Mouse (Mus musculus) heart, embryonic 14.5 days (tissue): ENCODE results near the gene Fam57a. TPM values are rescaled to one million over a fixed set of nuclear protein-coding genes. Genes with fewer than 3 reads are reported as not detected.

Experiments used
- ATAC-seq: fragments of 200-750 bp; cut with Nextera tagmentation; 2 replicates; pipeline ENCODE4 v1.8.0; 2017; ENCODE audit warnings: low read depth, moderate TSS enrichment; ENCODE audit not compliant: insufficient number of reproducible peaks, insufficient read depth, low FRiP score
- H3K27ac ChIP-seq, 2 experiments: fragments of 200-500 bp in 1 of 2; fragments of 300-500 bp in 1 of 2; sonication (generic) in 1 of 2; replicated peaks in 1 of 2; 2 replicates each; pipeline ENCODE4 v1.5.1; 2012 to 2014; ENCODE audit warnings: low read depth in 2 of 2, low read length in 2 of 2, control low read depth in 1 of 2, mild to moderate bottlenecking in 1 of 2, mixed read lengths in 1 of 2; ENCODE audit not compliant: control insufficient read depth in 1 of 2, insufficient read depth in 1 of 2
- H3K27me3 ChIP-seq: fragments of 300-500 bp; sonication (generic); 2 replicates; pipeline ENCODE4 v1.6.1; 2014; ENCODE audit warnings: mild to moderate bottlenecking, low read length, control low read depth; ENCODE audit not compliant: control insufficient read depth, insufficient read depth
- H3K36me3 ChIP-seq: fragments of 300-500 bp; sonication (generic); 2 replicates; pipeline ENCODE4 v1.6.1; 2014; ENCODE audit warnings: mild to moderate bottlenecking, control low read depth, low read length, mixed read lengths; ENCODE audit not compliant: control insufficient read depth, insufficient read depth
- H3K4me1 ChIP-seq, 2 experiments: fragments of 200-500 bp in 1 of 2; fragments of 300-500 bp in 1 of 2; sonication (generic) in 1 of 2; 2 replicates each; pipeline ENCODE4 v1.6.1; 2012 to 2014; ENCODE audit warnings: low read length in 2 of 2, control low read depth in 1 of 2, mixed read lengths in 1 of 2; ENCODE audit not compliant: control insufficient read depth in 2 of 2, insufficient read depth in 2 of 2
- H3K4me2 ChIP-seq: fragments of 300-500 bp; sonication (generic); 2 replicates; pipeline ENCODE4 v1.6.1; 2014; ENCODE audit warnings: mild to moderate bottlenecking, low read length
- H3K4me3 ChIP-seq, 2 experiments: fragments of 200-500 bp in 1 of 2; fragments of 300-500 bp in 1 of 2; sonication (generic) in 1 of 2; 2 replicates each; pipeline ENCODE4 v1.5.1; 2012 to 2014; ENCODE audit warnings: low read length in 2 of 2, mild to moderate bottlenecking in 2 of 2, control low read depth in 1 of 2, low read depth in 1 of 2, moderate library complexity in 1 of 2; ENCODE audit not compliant: control insufficient read depth in 1 of 2, insufficient read depth in 1 of 2
- H3K9ac ChIP-seq: fragments of 300-500 bp; sonication (generic); 2 replicates; pipeline ENCODE4 v1.6.1; 2014; ENCODE audit warnings: mild to moderate bottlenecking, low read length
- H3K9me3 ChIP-seq: fragments of 300-500 bp; sonication (generic); 2 replicates; pipeline ENCODE4 v1.6.1; 2016; ENCODE audit warnings: low read length, control low read depth; ENCODE audit not compliant: control insufficient read depth
- WGBS: fragments of 180-500 bp; shearing (Covaris S2); extraction: QIAGEN DNeasy Blood & Tissue Kit; methylation state at CpG from one replicate; pipeline ENCODE4 v1.1.7; 2014; 5-methylcytosine and 5-hydroxymethylcytosine counted together
- polyA plus RNA-seq: library from polyadenylated mRNA; unstranded; fragments of >200 nt; fragmentation: Nextera tagmentation; extraction: Ambion mirVana; gene quantifications from 2 replicates; pipeline ENCODE4 v1.2.1, GENCODE M21; 2014

The Fam57a gene
- polyA plus RNA-seq, 1 experiment from 2014 or later, result 23.1 TPM

- H3K9ac ChIP-seq, result no peak overlapping the region
- no peaks in the 10 kb centered on the region for H3K27me3 ChIP-seq
- WGBS, result 40% methylated on average over 5 of the region's 5 CpGs
- no peaks in the 10 kb centered on the region for H3K4me1 ChIP-seq
- ATAC-seq, result 0 out of 2 replicates have a peak, but pooled peaks have one; percentile 62
- H3K9me3 ChIP-seq, result no peaks in the 10 kb centered on the region
- no peak overlapping the region for H3K27ac ChIP-seq
- no peak overlapping the region for H3K4me3 ChIP-seq
- peaks cover 52% of the 10 kb centered on the region for H3K36me3 ChIP-seq
- no peak overlapping the region for H3K4me2 ChIP-seq
Observed at GRCm38 (mm10) chr11:76253145-76253917, 73.9 kb downstream of the Fam57a start.

- Histone ChIP-seq H3K4me2 (no peak overlapping the region), H3K4me3 (no peak overlapping the region), H3K9ac (no peak overlapping the region), H3K36me3 (peaks cover 51% of the 10 kb centered on the region), H3K4me1 (no peaks in the 10 kb centered on the region), H3K27ac (no peak overlapping the region), H3K27me3 (no peaks in the 10 kb centered on the region), H3K9me3 (no peaks in the 10 kb centered on the region)
- ATAC-seq, result no peak
- 75% methylated on average over 4 of the region's 4 CpGs for WGBS
Observed at GRCm38 (mm10) chr11:76253918-76254264, 74.4 kb downstream of the Fam57a start.

DNA sequence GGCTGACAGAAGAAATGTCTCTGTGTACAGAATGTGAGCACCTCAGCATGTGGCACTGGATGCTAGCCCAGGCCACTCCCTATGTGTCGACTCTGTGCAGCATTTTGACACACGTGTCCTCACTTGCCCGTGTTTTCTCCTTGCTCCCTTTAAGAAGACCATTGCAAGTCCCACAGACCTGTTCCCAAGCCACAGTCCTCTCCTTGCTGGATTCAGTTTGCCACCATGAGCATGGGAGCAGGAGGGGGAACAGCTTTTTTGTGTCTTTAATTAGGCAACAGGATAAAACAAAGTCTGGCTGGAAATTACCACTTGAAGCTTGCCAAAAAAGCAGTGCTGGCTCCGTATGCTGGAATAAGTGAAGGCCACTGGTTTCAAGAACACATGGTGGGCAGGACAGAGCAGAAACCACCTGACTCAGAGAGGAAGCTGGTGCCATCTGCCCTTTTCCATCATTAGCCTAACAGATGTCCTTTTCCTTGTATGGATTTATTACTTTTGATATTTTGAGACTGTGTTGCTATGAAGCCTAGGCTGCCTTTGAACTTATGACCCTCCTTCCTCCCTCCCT, 76.0 kb downstream of the Fam57a start:
- H3K9ac ChIP-seq, result no peak overlapping the region
- no peak overlapping the region for H3K27ac ChIP-seq
- H3K9me3 ChIP-seq, result no peaks in the 10 kb centered on the region
- peaks cover 36% of the 10 kb centered on the region for H3K36me3 ChIP-seq
- H3K27me3 ChIP-seq, result no peaks in the 10 kb centered on the region
- ATAC-seq, result no peak
- WGBS, result 75% methylated on average over 4 of the region's 4 CpGs
- no peak overlapping the region for H3K4me3 ChIP-seq
- H3K4me1 ChIP-seq, result no peaks in the 10 kb centered on the region
- no peak overlapping the region for H3K4me2 ChIP-seq

DNA sequence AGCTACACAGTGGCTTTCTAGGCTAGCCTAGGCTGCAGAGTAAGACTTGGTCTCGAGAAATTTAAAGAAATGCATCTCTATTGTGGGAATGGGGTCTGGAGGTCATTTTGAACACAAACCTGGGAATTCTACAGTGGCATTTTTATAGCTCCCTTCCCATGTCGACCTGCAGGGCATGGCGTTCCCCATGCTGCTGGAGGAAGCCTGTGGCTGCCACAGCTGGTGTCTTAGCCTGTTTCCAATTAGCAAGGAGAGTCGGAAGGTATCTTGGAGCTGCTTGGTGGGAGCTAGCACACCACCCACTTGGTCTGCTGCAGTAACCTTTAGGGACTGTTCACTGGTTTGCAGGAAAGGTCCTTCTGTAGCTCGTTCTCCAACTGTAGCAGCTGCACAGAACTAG, 76.7 kb downstream of the Fam57a start:
- peaks cover 36% of the 10 kb centered on the region for H3K36me3 ChIP-seq
- H3K27ac ChIP-seq, result no peak overlapping the region
- H3K9me3 ChIP-seq, result no peaks in the 10 kb centered on the region
- no peaks in the 10 kb centered on the region for H3K4me1 ChIP-seq
- WGBS, result 55% methylated on average over 5 of the region's 5 CpGs
- ATAC-seq, result no peak
- no peaks in the 10 kb centered on the region for H3K27me3 ChIP-seq
- no peak overlapping the region for H3K9ac ChIP-seq
- no peak overlapping the region for H3K4me2 ChIP-seq
- H3K4me3 ChIP-seq, result no peak overlapping the region

DNA sequence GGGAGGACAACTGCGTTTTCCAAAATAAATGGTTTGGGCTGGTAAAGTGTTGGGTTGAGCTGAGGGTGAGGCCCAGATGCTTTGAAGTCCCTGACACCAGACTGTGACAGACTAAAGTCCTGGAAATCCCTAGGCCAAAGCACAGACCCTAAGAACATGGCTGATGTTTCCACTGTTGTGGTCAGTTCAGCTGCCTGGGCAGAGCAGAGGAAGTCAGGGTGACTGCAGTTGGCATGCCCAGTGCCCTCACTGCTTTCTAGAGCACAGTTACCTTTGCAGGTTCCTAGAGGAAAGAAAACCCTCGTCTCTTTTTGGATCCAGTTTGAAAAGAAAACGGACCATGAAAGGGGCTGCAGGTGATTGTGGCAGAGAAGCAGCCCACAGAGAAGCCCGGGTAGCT, 77.9 kb downstream of the Fam57a start:
- 80% methylated on average over 4 of the region's 4 CpGs for WGBS

GRCm38 (mm10) chr11:76258511-76258910, 79.0 kb downstream of the Fam57a start:
- no peak overlapping the region for H3K4me2 ChIP-seq
- no peak for ATAC-seq
- no peak overlapping the region for H3K27ac ChIP-seq

More for the DNA sequence above, 77.9 kb downstream of the Fam57a start:
- Histone ChIP-seq H3K9me3 (no peaks in the 10 kb centered on the region), H3K9ac (no peak overlapping the region), H3K4me1 (no peaks in the 10 kb centered on the region), H3K4me3 (no peak overlapping the region), H3K4me2 (no peak overlapping the region), H3K27me3 (no peaks in the 10 kb centered on the region), H3K27ac (no peak overlapping the region), H3K36me3 (peaks cover 40% of the 10 kb centered on the region)
- ATAC-seq, result no peak

DNA sequence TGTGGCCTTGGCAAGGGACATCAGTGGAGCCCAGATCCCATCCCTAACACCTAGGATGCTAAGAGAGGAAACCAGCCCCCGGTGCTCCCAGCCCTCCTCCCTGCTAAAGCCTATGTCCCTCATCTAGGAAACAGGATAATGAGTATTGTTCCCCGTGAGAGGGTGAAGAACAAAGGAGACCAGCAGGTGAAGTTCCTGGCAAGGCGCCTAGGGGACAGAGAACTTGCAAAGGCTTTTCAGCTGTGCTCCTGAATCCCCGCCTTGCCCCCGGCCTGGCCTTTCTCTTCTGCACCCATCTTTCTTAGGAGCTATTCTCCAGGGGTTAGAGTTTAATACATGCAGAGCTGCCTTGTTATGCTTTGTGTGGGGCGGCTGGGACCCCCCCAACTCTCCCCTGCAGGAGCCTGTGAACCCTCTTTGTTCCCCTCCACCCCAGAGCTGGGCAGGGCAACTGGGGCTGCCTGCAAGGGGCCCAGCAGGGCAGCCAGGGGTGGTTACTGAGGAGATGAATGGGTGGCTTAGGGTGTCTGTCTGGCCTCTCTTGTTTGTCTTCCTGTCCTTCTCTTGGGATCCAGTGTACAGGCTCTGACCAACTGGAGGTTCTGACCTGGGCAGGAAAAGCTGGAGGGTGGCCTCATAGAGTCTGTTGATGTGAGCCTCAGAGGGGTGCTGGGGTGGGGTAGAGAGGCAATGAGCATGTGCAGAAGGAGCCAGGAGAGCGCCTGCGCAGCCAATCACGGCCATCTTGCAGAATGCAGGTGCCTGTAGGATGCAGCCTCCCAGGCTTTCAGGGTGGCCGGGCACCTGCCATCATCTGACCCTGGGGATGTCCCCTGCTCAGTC, 81.0 kb downstream of the Fam57a start:
- H3K27me3 ChIP-seq, result no peaks in the 10 kb centered on the region
- 79% methylated on average over 10 of the region's 10 CpGs for WGBS
- no peak overlapping the region for H3K4me2 ChIP-seq
- H3K4me1 ChIP-seq, result peaks cover 0 to 2% of the 10 kb centered on the region in 2 experiments; a peak in 1 of 4 replicates
- no peak overlapping the region for H3K9ac ChIP-seq
- no peak overlapping the region for H3K27ac ChIP-seq
- no peak overlapping the region for H3K4me3 ChIP-seq
- H3K9me3 ChIP-seq, result no peaks in the 10 kb centered on the region
- H3K36me3 ChIP-seq, result peaks cover 41% of the 10 kb centered on the region
- no peak for ATAC-seq

More at GRCm38 (mm10) chr11:76258511-76258910, 79.0 kb downstream of the Fam57a start:
- no peak overlapping the region for H3K4me3 ChIP-seq
- H3K36me3 ChIP-seq, result peaks cover 44% of the 10 kb centered on the region
- whole genome bisulfite sequencing, result 72% methylated on average over 6 of the region's 6 CpGs
- no peaks in the 10 kb centered on the region for H3K9me3 ChIP-seq
- no peaks in the 10 kb centered on the region; a peak in 1 of 4 replicates for H3K4me1 ChIP-seq
- no peaks in the 10 kb centered on the region for H3K27me3 ChIP-seq
- no peak overlapping the region for H3K9ac ChIP-seq
